Mouse (Mus musculus) ES-Bruce4 (cell line): ENCODE data around the gene Pde10a.

Experiments used
- CTCF ChIP-seq: IDR thresholded peaks from one replicate; pipeline ENCODE4 v1.8.1; 2011; ENCODE audit warnings: low read depth, low read length
- POLR2A ChIP-seq: IDR thresholded peaks from one replicate; pipeline ENCODE4 v1.8.1; 2011; ENCODE audit warnings: low read length; ENCODE audit not compliant: insufficient read depth

GRCm38 (mm10) chr17:8785908-8786307 is 260.7 kb downstream of the Pde10a start:
- TF ChIP-seq CTCF, result no peak
- no peak for TF ChIP-seq POLR2A
